Mouse (Mus musculus) right cerebral cortex, postnatal 25 days (tissue): Measurements from ENCODE around the gene Txnrd1.
A peak's percentile ranks its signal among the peaks of the same experiment; 100 is the strongest.

ENCODE experiments used
- DNase-seq: peaks from one replicate; pipeline ENCODE4 v3.0.0; 2022

Gene Txnrd1

DNA sequence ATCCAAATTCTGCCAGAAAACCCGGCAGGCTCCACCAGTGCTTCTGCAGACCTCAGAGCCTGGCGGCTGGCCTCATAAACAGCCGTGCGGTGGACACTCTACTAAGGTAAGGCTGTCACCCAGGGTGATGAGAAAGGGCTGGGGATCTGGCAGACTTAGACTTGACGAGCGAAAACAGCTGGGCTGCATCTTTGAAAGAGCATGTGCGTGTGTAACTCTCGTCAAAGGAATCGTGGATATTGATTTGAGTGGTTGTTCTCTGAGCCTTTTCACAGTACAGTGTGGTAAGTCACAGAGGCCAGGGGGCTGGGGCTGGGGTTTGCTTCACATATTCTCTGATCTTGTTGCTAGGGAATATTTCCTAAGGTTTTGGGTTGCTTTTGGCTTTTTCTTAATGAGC is at the start of gene Txnrd1:
Gene Txnrd1 (plus strand): TSS at position 26 of the 400 bp plus-strand sequence.
- no peak for DNase-seq

DNA sequence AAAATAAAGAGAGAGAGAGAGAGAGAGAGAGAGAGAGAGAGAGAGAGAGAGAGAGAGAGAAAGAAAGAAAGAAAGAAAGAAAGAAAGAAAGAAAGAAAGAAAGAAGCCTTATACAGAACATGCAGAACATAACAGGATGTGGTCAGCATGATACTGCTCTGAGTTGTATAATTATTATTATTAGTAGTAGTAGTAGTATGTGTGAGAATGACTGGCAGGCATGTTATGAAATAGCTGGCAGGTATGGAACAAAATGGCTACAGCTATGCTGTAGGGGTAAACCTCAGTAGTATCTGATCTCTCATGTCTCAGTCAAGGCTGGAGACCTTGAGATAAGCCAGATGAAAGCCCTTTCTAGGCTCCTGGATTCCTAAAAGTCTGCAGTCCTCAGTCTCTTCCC is 44.6 kb upstream of the Txnrd1 start:
- no peak for DNase-seq

DNA sequence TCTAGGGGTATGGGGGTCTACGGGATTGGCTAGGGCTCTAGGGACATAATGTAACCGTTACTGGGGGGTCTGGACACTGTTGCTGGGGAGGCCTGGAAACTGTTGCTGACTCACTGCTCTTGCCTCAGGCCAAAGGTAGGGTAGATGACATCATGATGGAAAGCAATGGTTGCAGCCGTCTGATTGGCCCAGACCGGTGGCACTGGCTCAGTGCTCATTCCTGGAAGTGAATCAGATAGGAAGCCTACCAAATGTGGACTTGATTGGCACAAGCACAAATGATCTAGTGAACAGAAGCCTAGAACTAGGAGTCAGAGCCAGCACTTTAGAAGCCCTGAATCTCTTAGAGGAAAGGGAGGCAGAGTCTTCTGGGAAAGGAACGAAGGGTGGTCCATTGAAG is 43.2 kb upstream of the Txnrd1 start:
- DNase-seq = no peak

DNA sequence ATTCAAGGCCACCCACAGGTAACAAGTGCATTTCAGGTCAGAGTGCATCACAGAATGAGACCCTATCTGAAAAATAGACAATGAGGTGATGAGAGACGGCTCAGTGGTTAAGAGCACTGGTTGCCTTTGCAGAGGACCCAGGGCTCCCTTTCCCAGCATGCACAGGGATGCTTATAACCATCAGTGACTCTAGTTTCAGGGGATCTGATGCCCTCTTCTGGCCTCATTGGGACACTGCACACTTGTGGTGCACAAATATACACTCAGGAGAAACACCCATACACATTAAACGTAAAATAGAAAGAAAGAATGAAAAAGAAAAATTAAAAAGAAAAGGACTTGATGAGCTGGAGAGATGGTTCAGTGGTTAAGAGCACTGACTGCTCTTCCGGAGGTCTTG is 42.0 kb upstream of the Txnrd1 start:
- no peak for DNase-seq

DNA sequence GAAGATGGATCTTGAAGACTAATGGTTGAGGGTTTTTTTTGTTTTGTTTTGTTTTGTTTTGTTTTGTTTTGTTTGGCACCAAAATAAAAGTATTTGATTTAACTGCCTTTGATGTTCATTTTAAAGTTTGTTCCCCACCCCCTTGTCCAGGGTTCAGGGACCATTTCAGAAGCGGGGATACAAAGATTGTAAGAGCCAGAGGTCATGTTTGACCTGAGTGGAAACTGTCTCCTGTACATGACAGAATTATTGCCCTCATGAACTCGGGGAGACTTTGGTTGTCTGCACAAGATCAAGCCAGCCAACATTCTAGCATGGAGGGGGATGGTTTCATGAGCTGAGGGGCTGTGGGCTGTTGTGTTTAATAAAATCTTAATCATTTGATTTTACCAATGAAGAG is 41.4 kb upstream of the Txnrd1 start:
- no peak for DNase-seq

DNA sequence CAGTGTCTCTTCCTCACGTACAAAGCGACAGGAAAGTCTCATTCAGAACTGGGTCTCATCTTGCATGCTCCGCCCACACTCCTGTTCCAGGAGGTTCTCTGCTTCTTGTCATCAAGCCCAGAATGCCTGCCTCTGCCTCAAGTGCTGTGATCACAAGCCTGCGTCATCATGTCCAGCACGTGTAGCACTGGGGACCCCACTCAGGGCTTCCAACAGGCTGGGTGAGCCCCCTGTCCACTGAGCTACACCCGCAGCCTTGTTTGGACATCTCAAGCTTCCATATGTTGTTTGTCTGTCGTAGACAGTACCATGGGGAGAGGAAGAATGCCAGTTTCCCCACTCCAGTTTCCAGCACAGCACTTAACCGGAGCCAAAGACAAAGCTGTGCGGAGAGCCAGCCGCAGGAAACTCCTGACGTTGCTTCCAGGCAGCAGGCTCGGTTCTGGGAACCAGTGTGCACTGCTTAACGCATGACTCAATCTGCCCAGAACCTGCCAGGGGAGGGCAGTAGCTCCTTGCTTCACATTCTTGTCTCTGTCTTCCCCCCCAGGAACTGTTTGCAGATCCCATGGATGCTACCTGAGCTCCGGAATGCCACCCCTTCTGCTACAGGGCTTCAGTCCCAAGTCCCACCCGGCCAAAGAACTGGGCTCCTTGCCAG is 38.5 kb upstream of the Txnrd1 start:
- peak; percentile 79 for DNase-seq

DNA sequence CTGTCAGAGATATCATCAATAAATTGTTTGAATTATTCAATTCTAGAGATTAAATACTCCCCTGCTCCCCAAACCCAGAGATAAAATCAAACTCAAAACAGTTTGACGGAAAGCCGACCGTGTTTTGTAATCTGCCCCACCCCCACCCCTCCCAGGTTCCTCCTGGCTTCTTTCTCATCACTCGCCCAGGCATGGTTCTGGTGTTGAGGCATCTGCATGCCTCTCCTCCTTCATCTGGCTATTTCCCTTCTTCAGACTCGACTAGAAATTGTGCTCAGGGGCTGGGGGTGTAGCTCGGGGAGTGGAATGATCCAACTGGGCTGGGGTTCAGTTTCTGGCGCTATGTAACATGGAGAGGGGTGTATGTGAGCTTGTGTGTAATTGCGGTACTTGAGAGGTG is 38.0 kb upstream of the Txnrd1 start:
- peak; percentile 15 for DNase-seq

DNA sequence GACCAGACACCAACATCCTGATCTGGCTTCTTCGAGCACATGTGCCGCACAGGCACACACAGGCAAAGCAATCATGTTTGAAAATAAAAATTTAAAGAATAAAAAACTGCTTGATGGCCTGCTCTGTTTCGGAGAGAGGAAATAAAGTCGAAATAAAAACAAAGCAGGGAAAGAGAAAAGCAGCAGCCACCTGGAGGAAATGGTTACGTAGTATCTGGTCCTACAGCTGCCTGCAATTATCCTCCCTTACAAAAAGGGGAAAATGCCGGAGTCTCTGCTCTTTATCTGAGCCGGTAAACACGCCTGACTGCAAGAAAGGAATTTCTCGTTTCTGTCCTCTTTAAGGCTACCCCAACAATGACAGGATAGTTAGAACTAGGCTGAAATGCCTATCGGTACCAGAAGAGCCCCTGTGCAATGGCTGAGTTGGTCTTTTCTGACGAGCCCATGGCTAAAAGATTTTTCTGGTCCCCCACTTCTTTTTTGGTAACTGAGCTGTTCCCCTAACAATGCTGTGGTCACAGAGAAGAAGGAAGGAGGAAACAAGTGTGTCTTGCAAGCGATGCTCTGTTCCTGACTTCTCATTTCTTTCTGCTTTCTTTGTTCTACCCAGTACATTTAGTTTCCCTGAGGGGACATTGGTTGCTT is 37.2 kb upstream of the Txnrd1 start:
- peak; percentile 12 for DNase-seq

DNA sequence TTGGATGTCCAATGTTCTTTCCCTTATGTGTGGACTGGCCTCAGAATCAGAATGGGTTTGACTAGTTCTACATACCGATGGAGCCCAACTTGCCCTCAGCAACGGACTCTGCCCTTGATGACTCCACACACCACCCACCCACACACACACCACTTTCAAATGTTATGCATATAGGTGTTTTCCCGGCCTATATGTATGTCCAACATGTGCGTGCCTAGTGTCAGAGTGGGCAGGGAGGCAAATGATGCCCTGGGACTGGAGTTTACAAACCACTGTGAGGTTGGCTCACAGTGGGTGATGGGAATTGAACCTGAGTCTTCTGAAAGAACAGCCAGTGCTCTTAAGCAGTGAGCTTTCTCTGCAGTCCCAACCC is 36.6 kb upstream of the Txnrd1 start:
- no peak for DNase-seq

DNA sequence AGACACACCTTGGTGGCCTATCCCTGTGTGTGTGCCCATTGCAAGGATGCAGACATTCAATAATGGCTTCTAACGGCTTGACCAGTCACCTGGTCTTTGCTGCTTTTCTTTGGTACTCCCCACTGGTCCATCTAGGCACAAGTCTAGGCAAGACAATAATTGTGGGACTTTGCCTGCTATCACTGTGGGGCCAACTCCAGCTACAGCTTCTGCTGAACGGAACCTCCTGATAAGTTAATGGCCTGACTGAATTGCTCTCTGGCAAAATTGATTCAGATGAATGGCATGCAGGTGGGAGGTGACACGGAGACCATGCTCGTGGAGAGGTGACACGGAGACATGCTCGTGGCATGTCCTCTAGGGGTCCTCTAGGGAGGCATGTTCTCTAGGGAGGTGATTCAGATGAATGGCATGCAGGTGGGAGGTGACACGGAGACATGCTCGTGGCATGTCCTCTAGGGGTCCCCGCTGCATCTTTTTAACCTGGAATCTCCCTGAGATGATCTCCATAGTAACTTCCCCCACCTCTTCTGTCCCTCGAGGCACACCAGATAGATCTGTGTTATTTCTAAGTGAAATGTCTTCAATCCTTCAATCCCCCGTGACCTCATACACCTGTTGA is 35.3 kb upstream of the Txnrd1 start:
- no peak for DNase-seq

DNA sequence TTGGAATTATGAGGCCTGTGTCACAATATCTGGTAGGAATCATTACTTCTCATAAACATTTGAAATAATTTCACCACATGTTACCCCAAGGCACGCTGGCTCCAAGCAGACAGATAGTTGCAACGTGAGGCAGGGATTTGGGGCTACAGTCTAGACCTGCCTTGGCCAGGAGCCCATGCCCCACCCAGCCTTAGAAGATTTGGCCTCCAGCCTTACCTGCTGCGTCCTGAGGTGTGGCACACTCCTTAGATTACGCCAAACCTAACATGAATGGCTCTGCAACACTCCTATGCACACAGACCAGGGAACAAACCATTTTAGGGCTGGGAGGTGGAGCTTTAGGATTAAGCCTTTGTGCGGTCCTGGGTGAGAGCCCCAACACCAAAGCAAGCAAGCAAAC is 33.7 kb upstream of the Txnrd1 start:
- no peak for DNase-seq

DNA sequence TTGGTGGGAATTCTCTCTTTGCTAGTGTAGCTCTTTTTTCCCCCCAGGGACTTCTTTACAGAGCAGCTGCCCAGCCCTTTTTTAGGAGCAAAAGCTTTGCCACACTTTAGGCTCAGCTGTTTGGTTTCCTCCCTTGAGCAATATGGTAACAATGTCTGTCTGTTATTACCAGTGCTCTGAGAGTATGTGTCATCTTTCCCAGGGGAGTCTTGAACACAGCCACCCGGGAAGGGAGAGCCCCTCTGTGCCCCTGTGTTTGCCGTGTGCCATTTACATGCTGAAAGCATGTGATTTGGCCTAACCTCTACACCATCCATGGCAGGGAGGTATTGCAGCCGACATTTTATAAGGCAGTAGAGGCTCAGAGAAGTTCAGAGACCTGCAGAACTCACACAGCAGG is 29.4 kb upstream of the Txnrd1 start:
- no peak for DNase-seq

DNA sequence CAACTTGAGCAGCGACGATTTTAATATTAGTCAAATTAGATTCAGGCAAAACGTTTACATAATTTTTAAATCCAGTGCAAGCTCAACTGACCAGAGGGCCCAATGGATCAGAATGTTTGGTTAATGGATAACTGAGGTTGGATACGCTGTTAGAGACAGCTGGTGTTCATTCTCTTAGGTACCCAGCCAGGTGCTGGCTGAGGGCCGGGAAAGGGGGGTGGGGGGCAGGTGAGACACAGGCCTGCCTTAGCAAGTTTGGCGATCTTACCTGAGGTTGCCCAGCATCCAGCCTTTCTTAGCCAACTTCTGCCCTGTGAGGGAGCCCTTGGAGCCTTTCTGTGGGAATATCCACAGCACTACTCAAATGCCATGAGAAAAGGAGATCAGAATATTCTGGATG is 28.6 kb upstream of the Txnrd1 start:
- DNase-seq = no peak

DNA sequence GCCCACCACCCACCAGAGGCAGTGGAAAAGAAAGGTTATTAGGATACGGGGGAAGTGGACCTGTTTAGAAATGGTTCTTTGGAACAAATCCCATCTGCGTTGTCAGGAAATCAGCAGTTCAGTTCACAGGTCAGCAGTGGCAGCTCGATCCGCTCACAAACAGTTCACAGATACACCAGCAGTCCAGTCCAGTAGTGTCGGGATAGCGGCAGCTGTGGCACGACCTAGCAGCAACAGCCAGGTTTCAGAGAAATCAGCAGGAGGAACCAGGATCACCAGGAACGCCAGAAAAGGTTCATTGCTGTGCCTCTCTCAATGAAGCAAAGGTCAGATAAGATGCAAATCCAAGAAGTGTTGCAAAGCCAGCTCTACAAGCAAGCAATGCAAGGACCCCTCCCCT is 27.3 kb upstream of the Txnrd1 start:
- no peak for DNase-seq

DNA sequence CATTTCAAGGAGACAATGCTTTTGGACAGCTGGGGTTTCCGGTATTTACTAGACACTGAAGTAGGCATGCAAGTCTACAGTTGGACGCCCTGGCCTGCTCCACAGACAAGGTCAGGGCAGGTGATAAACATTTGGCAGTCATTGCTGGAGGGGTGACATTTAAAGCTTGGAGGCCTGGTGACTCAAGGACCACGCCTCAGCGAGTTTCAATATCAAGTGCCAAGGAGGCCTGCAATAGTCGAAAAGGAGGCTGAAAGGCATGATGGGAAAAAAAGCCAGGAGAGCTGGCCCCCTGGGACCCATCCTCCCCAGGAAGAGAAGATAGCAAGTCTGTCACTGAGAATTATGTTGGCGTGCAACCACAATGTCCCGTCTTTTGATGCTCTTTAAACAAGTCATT is 26.5 kb upstream of the Txnrd1 start:
- DNase-seq = no peak

DNA sequence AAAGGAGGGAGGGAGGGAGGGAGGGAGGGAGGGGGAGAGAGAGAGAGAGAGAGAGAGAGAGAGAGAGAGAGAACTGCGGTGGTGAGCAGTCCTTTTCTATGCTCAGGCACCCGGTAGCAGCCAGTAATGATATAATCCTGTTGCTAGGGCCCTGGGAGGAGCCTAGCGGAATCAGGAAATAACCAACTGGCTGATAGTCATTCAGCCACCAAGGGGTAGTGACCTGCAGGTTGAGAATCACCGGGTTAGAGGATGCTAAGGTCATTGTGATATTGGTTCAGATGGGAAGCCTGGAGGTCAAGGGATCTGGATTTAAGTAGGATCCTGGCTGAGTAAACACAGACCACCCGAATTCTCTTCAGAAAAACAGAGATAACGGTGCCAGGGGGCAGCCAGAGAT is 25.6 kb upstream of the Txnrd1 start:
- DNase-seq = no peak

DNA sequence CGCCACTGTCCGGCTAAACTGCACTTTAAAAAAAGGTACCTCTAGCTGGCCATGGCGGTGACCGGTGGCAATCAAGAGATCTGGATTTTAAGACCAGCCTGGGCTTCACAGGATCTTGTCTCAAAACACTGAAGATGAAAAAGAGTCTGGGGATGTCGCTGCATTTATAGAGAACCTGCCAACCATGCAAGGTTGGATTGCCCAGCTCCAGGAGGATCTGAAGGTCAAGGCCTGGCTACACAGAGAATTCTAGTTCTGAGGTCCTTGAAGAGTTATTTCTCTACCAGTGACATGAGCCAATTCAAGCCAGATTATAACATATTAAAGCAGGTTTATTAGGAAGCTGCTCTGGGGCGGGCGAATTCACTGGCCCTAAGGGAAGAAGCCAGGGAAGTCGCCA is 24.9 kb upstream of the Txnrd1 start:
- DNase-seq = no peak

DNA sequence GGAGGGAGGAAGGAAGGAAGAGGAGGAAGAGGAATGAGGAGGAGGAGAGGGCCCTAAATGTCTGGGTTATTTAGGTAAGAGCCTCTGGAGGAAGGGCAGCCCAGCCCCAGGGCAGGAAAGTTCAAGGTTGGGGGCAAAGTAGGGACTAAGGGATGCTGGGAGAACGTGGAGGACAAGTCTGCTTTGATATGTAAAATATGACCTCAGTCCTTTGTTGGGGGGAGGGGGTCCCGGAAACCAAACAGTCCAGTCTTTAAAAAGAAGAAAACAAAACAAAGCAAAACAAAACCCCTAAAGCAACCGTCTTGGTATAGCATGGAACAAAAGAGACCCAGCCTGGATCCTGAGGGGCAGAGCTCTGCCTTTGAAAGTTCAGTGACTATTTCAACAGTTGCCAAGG is 24.4 kb upstream of the Txnrd1 start:
- DNase-seq = no peak

DNA sequence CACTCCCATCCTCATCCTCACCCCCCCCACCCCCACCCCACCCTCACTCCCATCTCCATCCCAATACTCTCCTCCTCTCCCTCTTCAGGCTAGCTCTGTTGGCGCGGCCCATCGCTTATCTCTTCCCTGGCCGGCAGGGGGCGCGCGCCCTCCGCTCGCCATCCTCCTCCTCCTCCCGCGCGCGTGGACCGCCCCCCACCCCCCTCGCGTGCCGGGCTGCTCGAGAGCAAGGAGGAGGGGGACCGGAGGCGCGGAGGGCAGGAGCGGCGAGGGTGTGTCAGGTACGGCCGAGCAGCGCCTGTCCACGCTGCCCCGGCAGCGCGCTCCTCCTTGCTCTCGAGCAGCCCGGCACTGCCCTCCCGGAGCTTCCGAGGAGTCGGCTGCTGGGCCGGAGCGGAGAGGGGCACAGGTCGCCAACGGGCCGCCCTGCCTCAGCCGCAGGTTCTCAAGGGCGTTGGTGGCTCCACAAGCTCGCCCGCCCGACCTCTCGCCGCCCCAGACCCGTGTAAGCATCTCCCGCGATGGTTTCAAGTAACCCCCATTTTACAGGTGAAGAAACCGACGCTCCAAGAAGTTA is 21.8 kb upstream of the Txnrd1 start:
- peak; percentile 69 for DNase-seq

DNA sequence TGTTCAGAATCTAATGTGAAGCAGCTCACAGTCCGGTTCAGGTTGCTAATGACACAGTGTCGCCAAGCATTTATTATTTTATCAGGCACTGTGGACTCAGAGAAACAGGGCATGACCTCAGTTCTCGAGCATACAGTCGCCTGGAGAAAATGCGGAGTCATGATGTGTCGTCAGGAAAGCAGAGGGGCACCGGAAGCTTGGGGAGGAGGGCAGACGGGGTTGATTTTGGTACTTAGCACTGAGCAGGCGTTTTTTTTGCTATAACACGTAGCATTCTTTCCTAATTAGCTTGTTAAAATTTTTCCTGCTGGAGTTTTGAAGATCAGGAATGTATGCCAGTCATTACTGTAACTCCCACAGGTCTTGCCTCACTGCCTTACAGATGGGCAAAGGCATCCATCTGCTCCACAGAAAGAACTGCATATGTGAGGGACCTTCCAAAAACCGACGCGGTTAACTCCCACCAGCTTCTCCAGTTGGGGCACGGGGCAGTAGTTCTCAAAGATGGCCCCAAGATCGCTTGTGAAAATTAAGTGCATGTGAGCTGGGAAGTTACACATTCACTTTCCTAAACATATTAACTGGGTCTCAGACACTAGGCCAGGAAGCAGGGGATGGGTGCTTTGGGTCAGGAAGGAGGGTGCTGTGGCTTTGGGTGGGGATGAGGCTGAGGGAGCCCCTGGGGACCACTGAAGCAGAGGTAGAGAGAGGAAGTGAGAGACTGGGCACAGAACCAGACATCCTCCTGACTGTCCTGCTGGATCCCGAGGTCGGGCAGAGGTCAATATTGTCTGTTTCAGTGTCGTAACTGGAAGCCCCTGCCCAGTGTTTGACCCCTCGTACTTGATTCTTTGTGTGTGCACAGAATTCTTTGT is 19.4 kb upstream of the Txnrd1 start:
- no peak for DNase-seq

DNA sequence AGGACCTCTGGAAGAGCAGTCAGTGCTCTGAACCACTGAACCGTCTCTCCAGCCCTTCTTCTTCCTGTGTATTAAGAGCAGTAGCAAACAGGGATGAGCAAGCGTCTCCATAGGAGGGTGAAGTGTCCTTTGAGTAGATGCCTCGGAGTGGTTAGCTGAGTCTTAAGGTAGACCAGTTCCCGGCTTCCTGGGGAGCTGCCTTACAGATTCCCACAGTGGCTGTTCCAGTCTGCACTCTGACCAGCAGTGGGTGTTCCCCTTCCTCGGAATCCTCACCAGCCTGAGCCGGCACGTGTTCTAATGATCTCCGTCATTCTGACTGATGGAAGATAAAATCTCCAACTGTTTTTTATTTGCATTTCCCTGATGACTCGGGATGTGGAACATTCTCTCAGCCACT is 17.3 kb upstream of the Txnrd1 start:
- DNase-seq = no peak

DNA sequence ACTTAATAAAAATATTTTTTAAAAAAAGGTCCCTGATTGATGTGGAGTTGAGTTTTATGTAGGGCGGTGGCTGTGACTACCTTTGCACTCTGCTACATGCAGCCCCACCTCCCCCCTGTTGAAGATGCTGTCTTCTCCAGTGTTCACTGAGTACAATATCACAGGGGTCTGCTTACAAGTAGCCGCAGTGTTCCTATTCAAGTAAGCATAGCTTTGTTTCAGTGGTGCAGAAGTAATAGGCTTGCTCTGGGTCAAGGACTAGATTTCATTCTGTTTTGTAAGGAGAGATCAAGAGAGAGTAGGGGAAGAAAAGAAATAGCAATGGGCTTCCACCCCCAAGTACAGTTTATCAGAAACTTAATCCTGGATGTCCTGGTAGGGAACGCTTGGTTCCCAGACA is 16.2 kb upstream of the Txnrd1 start:
- no peak for DNase-seq

DNA sequence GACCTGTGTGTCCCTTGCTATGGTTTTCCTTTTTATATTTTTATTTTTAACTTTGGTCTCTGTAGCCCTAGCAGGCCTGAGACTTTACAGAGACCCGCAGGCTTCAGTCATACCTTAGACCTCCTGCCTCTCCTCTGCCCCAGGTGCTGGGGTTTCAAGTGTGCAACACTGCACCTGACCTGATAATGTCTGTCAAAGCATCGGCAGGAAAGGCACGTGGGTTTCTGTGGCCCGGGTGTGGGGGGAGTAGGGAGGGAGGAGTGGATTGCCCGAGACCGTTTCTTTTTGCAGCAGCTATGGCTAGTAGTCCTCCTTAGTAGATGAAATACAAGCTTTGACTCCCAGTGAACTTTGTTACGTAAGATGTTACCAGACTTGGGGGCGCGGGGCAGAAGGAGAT is 15.8 kb upstream of the Txnrd1 start:
- no peak for DNase-seq
